Mouse (Mus musculus) liver, embryonic 16.5 days (tissue): ENCODE data around the gene Kif22. TPM values are rescaled to one million over a fixed set of nuclear protein-coding genes. Genes with fewer than 3 reads are reported as not detected.
A peak's percentile ranks its signal among the peaks of the same experiment; 100 is the strongest.

Source experiments
- ATAC-seq: fragments of 200-750 bp; cut with Nextera tagmentation; 2 replicates; pipeline ENCODE4 v1.8.0; 2017; ENCODE audit warnings: low read depth, mild to moderate bottlenecking, moderate number of reproducible peaks, moderate library complexity
- H3K27ac ChIP-seq: fragments of 300-500 bp; sonication (generic); 2 replicates; pipeline ENCODE4 v1.5.1; 2014; ENCODE audit warnings: mild to moderate bottlenecking, low read length
- H3K27me3 ChIP-seq: fragments of 300-500 bp; sonication (generic); 2 replicates; pipeline ENCODE4 v1.6.1; 2014; ENCODE audit warnings: low read depth, low read length, mixed read lengths; ENCODE audit not compliant: control insufficient read depth, insufficient read depth
- H3K36me3 ChIP-seq: fragments of 300-500 bp; sonication (generic); 2 replicates; pipeline ENCODE4 v1.6.1; 2014; ENCODE audit warnings: mild to moderate bottlenecking; ENCODE audit not compliant: control insufficient read depth, insufficient read depth
- H3K4me1 ChIP-seq: fragments of 300-500 bp; sonication (generic); 2 replicates; pipeline ENCODE4 v1.6.1; 2014; ENCODE audit warnings: low read depth, low read length, mixed read lengths; ENCODE audit not compliant: control insufficient read depth
- H3K4me2 ChIP-seq: fragments of 300-500 bp; sonication (generic); 2 replicates; pipeline ENCODE4 v1.6.1; 2014; ENCODE audit warnings: low read depth, low read length, mixed read lengths
- H3K4me3 ChIP-seq: fragments of 300-500 bp; sonication (generic); 2 replicates; pipeline ENCODE4 v1.5.1; 2014; ENCODE audit warnings: low read depth, mild to moderate bottlenecking, low read length
- H3K9ac ChIP-seq: fragments of 300-500 bp; sonication (generic); 2 replicates; pipeline ENCODE4 v1.6.1; 2014; ENCODE audit warnings: low read depth, low read length
- H3K9me3 ChIP-seq: fragments of 300-500 bp; sonication (generic); replicated peaks from 2 replicates; pipeline ENCODE4 v1.6.1; 2016; ENCODE audit warnings: low read length; ENCODE audit not compliant: control insufficient read depth
- WGBS: fragments of 180-500 bp; shearing (Covaris S2); extraction: QIAGEN DNeasy Blood & Tissue Kit; methylation state at CpG from one replicate; pipeline ENCODE4 v1.1.7; 2014; ENCODE audit not compliant: insufficient replicate concordance; 5-methylcytosine and 5-hydroxymethylcytosine counted together
- polyA plus RNA-seq: library from polyadenylated mRNA; unstranded; fragments of >200 nt; fragmentation: Nextera tagmentation; extraction: Ambion mirVana; gene quantifications from 2 replicates; pipeline ENCODE4 v1.2.1, GENCODE M21; 2015

The Kif22 gene
- polyA plus RNA-seq, 1 experiment from 2014 or later, result 103 TPM

- peak overlapping the region; percentile 49 for H3K4me2 ChIP-seq
- peak; percentile 92 for ATAC-seq
- no peak overlapping the region for H3K4me3 ChIP-seq
- peak overlapping the region; percentile 87 for H3K27ac ChIP-seq
- H3K36me3 ChIP-seq, result peaks cover 5% of the 10 kb centered on the region; the same call in 1 of the 2 replicates
- no peaks in the 10 kb centered on the region for H3K9me3 ChIP-seq
- H3K4me1 ChIP-seq, result peaks cover 28% of the 10 kb centered on the region
- peak overlapping the region; percentile 54 for H3K9ac ChIP-seq
- 33% methylated on average over 9 of the region's 9 CpGs for WGBS
- no peaks in the 10 kb centered on the region for H3K27me3 ChIP-seq
Observed at GRCm38 (mm10) chr7:127008239-127009019, 33.8 kb downstream of the Kif22 start.

DNA sequence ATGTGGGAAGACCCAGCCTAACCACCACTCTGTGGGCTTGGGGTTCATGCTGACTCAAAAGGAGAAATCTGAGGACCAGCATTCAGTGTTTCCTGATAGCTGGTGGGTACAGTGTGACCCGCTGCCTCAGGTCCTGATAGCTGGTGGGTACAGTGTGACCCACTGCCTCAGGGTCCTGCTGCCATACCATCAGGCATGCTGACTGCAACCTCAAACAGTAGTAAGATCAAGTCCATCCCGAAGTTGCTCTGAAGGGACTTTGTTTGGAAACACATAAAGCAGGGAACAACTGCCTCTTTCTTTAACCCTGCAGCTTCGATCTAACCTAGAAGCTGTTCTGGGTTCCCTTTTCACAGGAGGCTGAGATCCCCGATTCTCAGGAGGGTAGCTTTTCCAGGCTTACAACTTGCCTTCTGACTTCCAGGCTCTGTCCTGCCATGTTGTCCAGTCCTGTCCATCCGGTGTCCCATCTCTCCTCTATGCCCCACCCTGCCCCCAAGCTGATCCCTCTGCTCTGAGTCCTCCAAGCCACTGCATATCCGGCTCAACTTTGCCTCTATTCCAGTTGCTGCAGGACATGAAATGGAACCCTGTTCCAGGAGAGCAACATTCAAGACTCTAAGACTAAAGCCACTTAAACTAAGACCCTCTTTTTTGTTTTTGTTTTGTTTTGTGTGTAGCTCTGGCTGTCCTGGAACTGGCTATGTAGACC, 34.8 kb downstream of the Kif22 start:
- H3K27ac ChIP-seq, result no peak overlapping the region
- H3K9me3 ChIP-seq, result no peaks in the 10 kb centered on the region
- no peak overlapping the region for H3K9ac ChIP-seq
- H3K4me2 ChIP-seq, result no peak overlapping the region
- H3K36me3 ChIP-seq, result no peaks in the 10 kb centered on the region
- WGBS, result 80% methylated on average over 6 of the region's 6 CpGs
- H3K27me3 ChIP-seq, result no peaks in the 10 kb centered on the region
- H3K4me1 ChIP-seq, result peaks cover 25% of the 10 kb centered on the region
- no peak overlapping the region for H3K4me3 ChIP-seq
- ATAC-seq, result no peak

DNA sequence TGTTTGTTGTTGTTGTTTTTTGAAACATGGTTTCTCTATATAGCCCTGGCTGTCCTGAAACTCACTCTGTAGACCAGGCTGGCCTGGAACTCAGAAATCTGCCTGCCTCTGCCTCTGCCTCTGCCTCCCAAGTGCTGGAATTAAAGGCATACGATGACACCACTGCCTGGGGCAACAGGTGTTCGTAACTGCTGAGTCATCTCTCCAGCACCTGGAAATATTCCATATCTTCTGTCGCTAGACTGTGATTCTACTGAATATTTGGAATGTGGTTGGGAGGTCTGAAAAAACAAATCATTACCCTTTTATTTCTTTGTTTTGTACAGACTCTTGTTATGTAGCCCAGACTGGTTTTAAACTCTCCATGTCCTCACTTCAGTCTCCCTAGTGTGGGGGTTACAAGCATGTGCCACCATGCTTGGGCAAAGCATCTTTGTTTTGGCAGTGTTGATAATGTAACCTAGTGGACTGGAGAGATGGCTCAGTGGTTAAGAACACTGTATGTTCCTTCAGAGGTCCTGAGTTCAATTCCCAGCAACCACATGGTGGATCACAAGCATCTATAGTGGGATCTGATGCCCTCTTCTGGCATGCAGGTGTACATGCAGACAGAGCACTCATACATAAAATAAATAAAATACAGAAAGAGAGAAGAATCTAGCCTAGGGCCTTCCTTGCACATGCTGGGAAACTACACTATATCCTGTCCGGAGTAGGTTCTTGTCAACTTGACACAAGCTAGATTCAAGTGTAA, 38.0 kb downstream of the Kif22 start:
- WGBS, result 82% methylated on average over 4 of the region's 4 CpGs
- Histone ChIP-seq H3K9ac (no peak overlapping the region), H3K4me2 (no peak overlapping the region), H3K27ac (no peak overlapping the region), H3K27me3 (no peaks in the 10 kb centered on the region), H3K9me3 (no peaks in the 10 kb centered on the region), H3K36me3 (no peaks in the 10 kb centered on the region), H3K4me3 (no peak overlapping the region), H3K4me1 (peaks cover 20% of the 10 kb centered on the region)
- no peak for ATAC-seq

GRCm38 (mm10) chr7:127003620-127004019, 38.7 kb downstream of the Kif22 start:
- Histone ChIP-seq H3K4me2 (no peak overlapping the region), H3K4me1 (peaks cover 13% of the 10 kb centered on the region), H3K27me3 (no peaks in the 10 kb centered on the region), H3K27ac (no peak overlapping the region), H3K9me3 (no peaks in the 10 kb centered on the region), H3K4me3 (no peak overlapping the region), H3K36me3 (no peaks in the 10 kb centered on the region), H3K9ac (no peak overlapping the region)
- ATAC-seq, result no peak
- 70% methylated on average over 5 of the region's 5 CpGs for WGBS

- no peak overlapping the region for H3K9ac ChIP-seq
- H3K4me2 ChIP-seq, result no peak overlapping the region
- H3K27ac ChIP-seq, result no peak overlapping the region
- no peaks in the 10 kb centered on the region for H3K27me3 ChIP-seq
- WGBS, result 52% methylated on average over 10 of the region's 10 CpGs
- ATAC-seq, result no peak
- no peaks in the 10 kb centered on the region for H3K4me1 ChIP-seq
- no peaks in the 10 kb centered on the region for H3K9me3 ChIP-seq
- H3K4me3 ChIP-seq, result no peak overlapping the region
- no peaks in the 10 kb centered on the region for H3K36me3 ChIP-seq
Observed at GRCm38 (mm10) chr7:126999568-126999967, 42.7 kb downstream of the Kif22 start.

GRCm38 (mm10) chr7:126996449-126996848, 45.8 kb downstream of the Kif22 start:
- 74% methylated on average over 4 of the region's 4 CpGs for WGBS
- no peak for ATAC-seq

GRCm38 (mm10) chr7:126988816-126989215, 53.5 kb downstream of the Kif22 start:
- no peaks in the 10 kb centered on the region for H3K36me3 ChIP-seq
- no peak overlapping the region for H3K4me3 ChIP-seq
- H3K4me2 ChIP-seq, result no peak overlapping the region
- H3K9ac ChIP-seq, result no peak overlapping the region
- H3K27me3 ChIP-seq, result no peaks in the 10 kb centered on the region
- 54% methylated on average over 8 of the region's 8 CpGs for WGBS
- no peak for ATAC-seq
- no peak overlapping the region for H3K27ac ChIP-seq
- no peaks in the 10 kb centered on the region for H3K4me1 ChIP-seq
- H3K9me3 ChIP-seq, result no peaks in the 10 kb centered on the region

More at GRCm38 (mm10) chr7:126996449-126996848, 45.8 kb downstream of the Kif22 start:
- no peaks in the 10 kb centered on the region for H3K4me1 ChIP-seq
- H3K36me3 ChIP-seq, result no peaks in the 10 kb centered on the region
- no peak overlapping the region for H3K27ac ChIP-seq
- no peak overlapping the region for H3K9ac ChIP-seq
- H3K4me3 ChIP-seq, result no peak overlapping the region
- no peaks in the 10 kb centered on the region for H3K9me3 ChIP-seq
- no peaks in the 10 kb centered on the region for H3K27me3 ChIP-seq
- H3K4me2 ChIP-seq, result no peak overlapping the region

- Histone ChIP-seq H3K4me2 (no peak overlapping the region), H3K9me3 (no peaks in the 10 kb centered on the region), H3K27me3 (no peaks in the 10 kb centered on the region), H3K36me3 (no peaks in the 10 kb centered on the region), H3K4me1 (no peaks in the 10 kb centered on the region; the same call in 1 of the 2 replicates), H3K27ac (no peak overlapping the region), H3K4me3 (no peak overlapping the region), H3K9ac (no peak overlapping the region)
- 47% methylated on average over 9 of the region's 9 CpGs for WGBS
- no peak for ATAC-seq
Observed at GRCm38 (mm10) chr7:126986319-126986718, 56.0 kb downstream of the Kif22 start.
